Mouse (Mus musculus) embryonic facial prominence, embryonic 11.5 days (tissue): ENCODE measurements around the gene Apoe. TPM values are rescaled to one million over a fixed set of nuclear protein-coding genes. Genes with fewer than 3 reads are reported as not detected.

ENCODE experiments used
- ATAC-seq: fragments of 200-750 bp; cut with Nextera tagmentation; replicated peaks from 2 replicates; pipeline ENCODE4 v1.8.0; 2017; ENCODE audit warnings: low read depth; ENCODE audit not compliant: insufficient number of reproducible peaks, low FRiP score, low TSS enrichment
- DNase-seq: peaks from one replicate; pipeline ENCODE4 v3.0.0-alpha.2; 2015; ENCODE audit warnings: low spot score
- H3K27ac ChIP-seq: fragments of 300-500 bp; sonication (generic); replicated peaks from 2 replicates; pipeline ENCODE4 v1.5.1; 2014; ENCODE audit warnings: mild to moderate bottlenecking, low read depth, low read length, control low read depth
- H3K27me3 ChIP-seq: fragments of 300-500 bp; sonication (generic); 2 replicates; pipeline ENCODE4 v1.6.1; 2014; ENCODE audit warnings: mild to moderate bottlenecking, low read length, moderate library complexity, mixed read lengths; ENCODE audit not compliant: control insufficient read depth, insufficient read depth
- H3K36me3 ChIP-seq: fragments of 300-500 bp; sonication (generic); replicated peaks from 2 replicates; pipeline ENCODE4 v1.6.1; 2014; ENCODE audit warnings: low read depth, mild to moderate bottlenecking, low read length, moderate library complexity, mixed read lengths; ENCODE audit not compliant: control insufficient read depth, insufficient read depth
- H3K4me1 ChIP-seq: fragments of 300-500 bp; sonication (generic); 2 replicates; pipeline ENCODE4 v1.6.1; 2014; ENCODE audit warnings: low read length, mixed read lengths; ENCODE audit not compliant: control insufficient read depth, insufficient read depth
- H3K4me2 ChIP-seq: fragments of 300-500 bp; sonication (generic); 2 replicates; pipeline ENCODE4 v1.6.1; 2014; ENCODE audit warnings: low read depth, mild to moderate bottlenecking, control low read depth, low read length, moderate library complexity
- H3K4me3 ChIP-seq: fragments of 300-500 bp; sonication (generic); 2 replicates; pipeline ENCODE4 v1.5.1; 2014; ENCODE audit warnings: low read depth, low read length, control low read depth
- H3K9ac ChIP-seq: fragments of 300-500 bp; sonication (generic); replicated peaks from 2 replicates; pipeline ENCODE4 v1.6.1; 2014; ENCODE audit warnings: mild to moderate bottlenecking, control low read depth, low read length
- H3K9me3 ChIP-seq: fragments of 300-500 bp; sonication (generic); replicated peaks from 2 replicates; pipeline ENCODE4 v1.6.1; 2016; ENCODE audit warnings: mild to moderate bottlenecking, low read length, inconsistent platforms, mixed read lengths; ENCODE audit not compliant: control insufficient read depth
- WGBS: fragments of 180-500 bp; shearing (Covaris S2); extraction: QIAGEN DNeasy Blood & Tissue Kit; methylation state at CpG from one replicate; pipeline ENCODE4 v1.1.7; 2014; 5-methylcytosine and 5-hydroxymethylcytosine counted together
- polyA plus RNA-seq: library from polyadenylated mRNA; unstranded; fragments of >200 nt; fragmentation: Nextera tagmentation; extraction: Ambion mirVana; gene quantifications from 2 replicates; pipeline ENCODE4 v1.2.1, GENCODE M21; 2014

The Apoe gene
- 180 and 210 TPM in 2 replicates for polyA plus RNA-seq

- Histone ChIP-seq H3K4me3 (peak within 1 kb of the TSS; percentile 35), H3K36me3 (peaks cover 4% of the 10 kb centered on the region), H3K4me2 (peak within 1 kb of the TSS; percentile 70), H3K9ac (peak within 1 kb of the TSS; percentile 59), H3K27me3 (no peaks in the 10 kb centered on the region), H3K4me1 (peaks cover 5% of the 10 kb centered on the region; the same call in 1 of the 2 replicates), H3K9me3 (no peaks in the 10 kb centered on the region), H3K27ac (no peak within 1 kb of the TSS; the same call in 1 of the 2 replicates)
- DNase-seq, result peak; percentile 74
- peak; percentile 30 for ATAC-seq
- under 1% methylated on average over 20 of the region's 20 CpGs for WGBS
Observed at GRCm38 (mm10) chr7:19698907-19699826, at the start of gene Apoe. Apoe (minus strand) TSS chr7:19699188.

GRCm38 (mm10) chr7:19747420-19748218 is 48.6 kb upstream of the Apoe start:
- no peak for ATAC-seq
- Histone ChIP-seq H3K4me1 (peaks cover 2% of the 10 kb centered on the region), H3K9me3 (no peaks in the 10 kb centered on the region), H3K36me3 (no peaks in the 10 kb centered on the region; the same call in 1 of the 2 replicates), H3K27me3 (no peaks in the 10 kb centered on the region), H3K27ac (no peak overlapping the region; the same call in 1 of the 2 replicates), H3K4me2 (peak overlapping the region; percentile 72), H3K9ac (peak overlapping the region; percentile 74), H3K4me3 (peak overlapping the region; percentile 74)
- peak; percentile 55 for DNase-seq
- whole genome bisulfite sequencing, result 4% methylated on average over 25 of the region's 25 CpGs

DNA sequence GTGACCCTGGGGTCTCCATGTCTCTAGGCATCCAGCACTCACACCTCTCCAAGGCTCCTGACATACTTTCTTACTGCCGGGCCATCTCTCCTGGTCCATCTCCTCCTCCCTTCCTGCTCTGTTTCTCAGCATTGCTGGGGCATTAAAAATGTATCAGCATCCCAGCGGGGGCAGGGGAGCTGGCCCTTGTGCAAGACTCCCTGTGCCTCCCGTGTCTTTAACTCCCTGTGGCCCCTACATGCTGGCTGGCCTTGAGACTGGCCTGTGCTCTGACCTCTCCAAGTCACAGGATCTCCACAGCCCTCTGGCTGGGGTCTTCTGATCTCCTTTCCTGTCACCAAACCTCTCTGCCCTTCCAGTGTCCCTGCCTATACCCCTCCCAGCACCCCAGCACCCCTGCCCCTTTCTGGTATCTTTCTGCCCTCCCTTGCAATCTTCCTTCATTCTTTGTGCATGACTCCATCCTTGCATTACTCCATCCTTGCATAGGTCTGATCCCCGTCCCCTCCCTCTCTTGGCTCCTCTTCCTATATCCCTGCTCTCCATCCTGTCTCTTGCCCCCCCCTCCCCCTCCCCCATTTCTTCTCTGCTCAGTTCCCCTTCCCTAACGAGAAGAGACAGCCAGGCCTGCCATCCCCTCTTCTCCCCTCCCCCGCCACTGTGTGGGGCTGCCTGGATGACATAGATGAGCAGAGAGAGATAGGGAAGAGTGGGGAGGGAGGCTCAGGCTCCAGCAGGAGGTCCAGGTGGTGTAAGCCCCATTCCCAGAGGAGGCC is 47.6 kb upstream of the Apoe start:
- Histone ChIP-seq H3K9ac (no peak overlapping the region), H3K27me3 (no peaks in the 10 kb centered on the region), H3K27ac (no peak overlapping the region), H3K9me3 (no peaks in the 10 kb centered on the region), H3K4me1 (peaks cover 2% of the 10 kb centered on the region), H3K4me2 (no peak overlapping the region), H3K4me3 (no peak overlapping the region), H3K36me3 (no peaks in the 10 kb centered on the region; the same call in 1 of the 2 replicates)
- no peak for ATAC-seq
- no peak for DNase-seq
- 18% methylated on average over 6 of the region's 6 CpGs for WGBS

- no peak overlapping the region for H3K27ac ChIP-seq
- H3K36me3 ChIP-seq, result no peaks in the 10 kb centered on the region; the same call in 1 of the 2 replicates
- H3K4me1 ChIP-seq, result peaks cover 4% of the 10 kb centered on the region
- no peak for DNase-seq
- H3K27me3 ChIP-seq, result no peaks in the 10 kb centered on the region
- no peak overlapping the region for H3K4me3 ChIP-seq
- no peaks in the 10 kb centered on the region for H3K9me3 ChIP-seq
- no peak overlapping the region for H3K4me2 ChIP-seq
- H3K9ac ChIP-seq, result no peak overlapping the region
- no peak for ATAC-seq
- 86% methylated on average over 8 of the region's 10 CpGs for WGBS
Observed at GRCm38 (mm10) chr7:19745971-19746370, 47.0 kb upstream of the Apoe start.

DNA sequence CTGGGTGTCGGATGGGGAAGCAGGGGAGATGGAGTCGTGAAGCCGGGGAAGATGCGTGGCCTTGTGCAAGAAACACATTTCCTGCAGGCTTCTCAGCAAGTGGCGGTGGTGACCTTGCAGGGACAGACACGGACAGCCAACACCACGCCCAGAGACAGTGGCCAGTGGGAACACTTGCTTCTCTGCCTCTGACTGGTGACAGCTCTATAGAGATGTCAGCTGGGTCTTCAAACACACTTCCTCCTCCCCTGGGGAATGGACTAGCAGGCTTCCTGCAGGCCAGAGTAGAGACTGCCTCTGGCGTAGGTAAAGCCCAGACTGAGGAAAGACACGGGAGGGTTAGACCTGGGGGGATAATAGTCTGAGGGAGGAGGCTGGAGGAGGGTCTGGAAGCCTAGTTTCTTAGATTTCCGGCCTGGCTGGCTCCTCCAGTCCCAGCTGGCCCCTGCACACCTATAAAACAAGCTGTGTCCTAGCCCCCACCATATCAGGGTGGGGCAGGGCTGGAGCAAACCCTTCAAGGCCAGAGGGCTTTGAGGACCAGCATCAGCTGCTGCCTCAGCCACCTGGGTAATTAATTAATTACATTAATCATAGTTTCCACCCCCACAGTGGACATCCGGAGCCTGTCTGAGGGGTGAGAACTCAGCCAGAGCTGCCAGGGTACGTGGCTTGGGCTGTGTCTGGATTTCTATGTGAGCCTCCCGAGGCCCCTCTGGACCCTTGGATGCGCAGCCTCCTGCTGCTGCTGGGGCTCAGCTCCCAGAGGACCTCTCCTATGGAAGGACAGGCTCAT is 45.8 kb upstream of the Apoe start:
- H3K9ac ChIP-seq, result 0 out of 2 replicates have a peak overlapping the region, but pooled peaks have one; percentile 1
- no peak for DNase-seq
- peaks cover 4% of the 10 kb centered on the region for H3K4me1 ChIP-seq
- WGBS, result 58% methylated on average over 14 of the region's 14 CpGs
- H3K36me3 ChIP-seq, result no peaks in the 10 kb centered on the region; the same call in 1 of the 2 replicates
- no peak overlapping the region for H3K4me3 ChIP-seq
- H3K27me3 ChIP-seq, result no peaks in the 10 kb centered on the region
- no peaks in the 10 kb centered on the region for H3K9me3 ChIP-seq
- peak overlapping the region; percentile 7 for H3K4me2 ChIP-seq
- ATAC-seq, result no peak
- H3K27ac ChIP-seq, result 0 out of 2 replicates have a peak overlapping the region, but pooled peaks have one; percentile 20

DNA sequence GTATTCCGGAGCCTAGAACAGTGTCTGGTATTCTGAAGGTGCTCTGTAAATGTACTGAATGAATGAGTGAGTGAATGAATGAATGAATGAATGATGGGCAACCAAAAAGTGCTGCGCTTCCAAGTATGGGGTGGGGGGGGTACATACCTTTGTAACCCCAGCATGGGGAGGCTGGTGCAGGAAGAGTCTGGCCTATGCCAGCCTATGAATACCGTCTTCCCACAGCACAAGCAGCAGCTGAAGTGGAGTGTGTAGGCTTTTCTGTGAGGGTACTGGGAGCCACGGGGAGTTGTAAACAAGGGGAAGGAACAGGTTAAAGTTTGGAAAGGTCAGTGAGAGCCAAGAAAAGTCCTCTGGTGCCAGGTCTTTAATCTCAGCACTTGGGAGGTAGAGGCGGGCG is 44.8 kb upstream of the Apoe start:
- H3K36me3 ChIP-seq, result no peaks in the 10 kb centered on the region; the same call in 1 of the 2 replicates
- DNase-seq (no peak), ATAC-seq (no peak)
- whole genome bisulfite sequencing, result 87% methylated on average over 6 of the region's 6 CpGs
- no peaks in the 10 kb centered on the region for H3K27me3 ChIP-seq
- H3K4me3 ChIP-seq, result no peak overlapping the region
- no peak overlapping the region for H3K4me2 ChIP-seq
- no peak overlapping the region for H3K27ac ChIP-seq
- no peak overlapping the region for H3K9ac ChIP-seq
- peaks cover 4% of the 10 kb centered on the region for H3K4me1 ChIP-seq
- no peaks in the 10 kb centered on the region for H3K9me3 ChIP-seq

DNA sequence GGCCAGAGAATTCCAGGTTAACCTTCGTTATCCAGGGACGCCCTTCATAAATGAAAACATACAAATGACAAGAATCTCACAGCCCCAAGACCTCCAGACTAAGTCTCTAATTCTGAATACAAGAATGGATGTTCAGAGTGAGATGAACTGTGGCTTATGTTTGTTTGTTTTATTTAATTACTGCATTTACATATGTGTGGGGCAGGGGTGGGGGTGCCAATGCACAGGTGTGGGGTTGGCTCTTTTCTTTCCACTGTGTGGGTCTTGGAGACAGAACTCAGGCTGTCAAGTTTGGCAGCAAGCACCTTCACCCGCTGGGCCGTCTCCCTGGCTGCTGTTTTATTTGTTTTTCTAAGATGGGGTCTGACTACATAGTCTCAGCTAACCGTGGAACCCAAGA is 43.5 kb upstream of the Apoe start:
- Histone ChIP-seq H3K9ac (no peak overlapping the region), H3K36me3 (no peaks in the 10 kb centered on the region; the same call in 1 of the 2 replicates), H3K4me1 (peaks cover 4% of the 10 kb centered on the region), H3K9me3 (no peaks in the 10 kb centered on the region), H3K27ac (no peak overlapping the region), H3K4me2 (no peak overlapping the region), H3K27me3 (no peaks in the 10 kb centered on the region), H3K4me3 (no peak overlapping the region)
- DNase-seq (no peak), ATAC-seq (no peak)
- 32% methylated on average over 5 of the region's 5 CpGs for WGBS
